Mouse (Mus musculus): ENCODE measurements around the gene Dbil5.

- TF ChIP-seq CTCF (IDR thresholded peaks at IDR 0.05; ENCODE audit: insufficient read depth, low read depth, low read length) (no peak), POLR2A (IDR thresholded peaks at IDR 0.05; ENCODE audit: insufficient read depth, low read depth, low read length) (no peak)
Observed at GRCm38 (mm10) chr11:76268001-76268459, 50.6 kb downstream of the Dbil5 start.
